14 mouse cellular contexts compared by ENCODE assay signal in the genomic region with DNA sequence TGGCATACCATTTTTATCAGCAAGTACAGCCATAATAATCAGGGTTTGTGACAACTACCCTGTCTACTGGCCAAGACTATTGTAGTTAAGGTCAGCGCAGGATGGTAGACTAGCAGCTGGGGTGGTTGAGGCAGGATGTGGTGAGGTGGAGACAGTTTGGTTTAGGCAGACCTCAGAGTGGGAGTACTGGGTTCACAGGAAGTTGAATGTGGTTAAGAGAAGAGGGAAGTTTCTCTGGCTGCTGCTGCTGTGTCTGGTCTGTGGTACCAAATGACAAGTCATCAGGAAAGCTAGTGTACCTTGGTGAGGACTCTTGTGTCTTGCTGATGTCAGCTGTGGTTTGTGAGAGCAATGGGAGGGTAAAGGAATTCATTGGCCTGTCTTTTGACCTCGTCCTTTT. TPM values are rescaled to one million over a fixed set of nuclear protein-coding genes. Genes with fewer than 3 reads are reported as not detected.
DNase-seq lines count a peak whose midpoint lies in the region; ATAC-seq and TF ChIP-seq lines count a peak whose summit lies in the region.
"Had no signal": no experiment of that assay in that cellular context is flagged by ENCODE, and none has a peak within 500 bp of the region (broad histone marks: within the 10 kb centered on the region; RNA-seq: fewer than 3 reads in every experiment).

No protein-coding gene starts in this region.

- ATAC-seq in liver, embryonic 11.5 days (replicated peaks; ENCODE audit: low FRiP score) = no peak; the same call in 1 of the 2 replicates
- ATAC-seq in CD4-positive, CD25-positive, alpha-beta regulatory T cell, adult 4 months = peak; percentile 97
- ATAC-seq in liver, embryonic 13.5 days (ENCODE audit: low read depth) = peak; percentile 14; the same call in 1 of the 2 replicates
- no peak for ATAC-seq in forebrain, embryonic 14.5 days

- no peaks in the 10 kb centered on the region for H3K36me3 ChIP-seq in liver, adult 2 months (ENCODE audit: control insufficient read depth, insufficient read depth, low read length)
- H3K36me3 ChIP-seq in liver, embryonic 11.5 days (ENCODE audit: control insufficient read depth, insufficient read depth, low read length) = peaks cover 65% of the 10 kb centered on the region
- H3K36me3 ChIP-seq in liver, embryonic 13.5 days = peaks cover 100% of the 10 kb centered on the region
- H3K36me3 ChIP-seq in forebrain, embryonic 14.5 days (ENCODE audit: control insufficient read depth, insufficient read depth, low read length) = peaks cover 91% of the 10 kb centered on the region

- DNase-seq in liver, adult 2 months (ENCODE audit: extremely low read depth, low read depth, low spot score) = peak; percentile 9
- DNase-seq in liver, embryonic 11.5 days (ENCODE audit: low spot score) = no peak
- DNase-seq in liver, embryonic 13.5 days = no peak
- DNase-seq in thymus, adult 18-20 months = peak; percentile 32 to 71
- DNase-seq in neural tube, embryonic 10.5 days (ENCODE audit: extremely low spot score, low spot score) = no peak
- DNase-seq in heart, adult 9 months (ENCODE audit: low spot score in 2 of 2) = no peak
- DNase-seq in forebrain, embryonic 14.5 days (ENCODE audit: low spot score) = no peak
- DNase-seq: adrenal gland, adult 8-10 months; cerebellum, postnatal 10 days; gastrocnemius, postnatal 14 days; heart, postnatal 4 days had no signal

- H3K4me1 ChIP-seq in liver, adult 2 months (ENCODE audit: control insufficient read depth, insufficient read depth, low read length) = no peaks in the 10 kb centered on the region
- H3K4me1 ChIP-seq in liver, embryonic 11.5 days (replicated peaks; ENCODE audit: control insufficient read depth, insufficient read depth, low read length) = no peaks in the 10 kb centered on the region
- no peaks in the 10 kb centered on the region for H3K4me1 ChIP-seq in liver, embryonic 13.5 days (replicated peaks)
- H3K4me1 ChIP-seq in forebrain, embryonic 14.5 days (ENCODE audit: control insufficient read depth, insufficient read depth, low read length) = no peaks in the 10 kb centered on the region

- no peak overlapping the region for H3K27ac ChIP-seq in liver, adult 2 months (replicated peaks; ENCODE audit: insufficient read depth, low read depth, low read length)
- H3K27ac ChIP-seq in liver, embryonic 11.5 days (ENCODE audit: low read depth, low read length) = no peak overlapping the region
- no peak overlapping the region for H3K27ac ChIP-seq in liver, embryonic 13.5 days
- no peak overlapping the region for H3K27ac ChIP-seq in forebrain, embryonic 14.5 days (ENCODE audit: low read depth, low read length)
- H3K27ac ChIP-seq: kidney, postnatal 0 days had no signal

- no peak for TF ChIP-seq CTCF in liver, adult 2 months (IDR thresholded peaks at IDR 0.05; ENCODE audit: low read depth, low read length)

- WGBS in liver, adult 2 months = 89% methylated on average over 2 of the region's 2 CpGs
- 46% methylated on average over 2 of the region's 2 CpGs for WGBS in liver, embryonic 11.5 days
- 41% methylated on average over 2 of the region's 2 CpGs for WGBS in liver, embryonic 13.5 days (ENCODE audit: insufficient replicate concordance)
- WGBS in forebrain, embryonic 14.5 days = 87% methylated on average over 2 of the region's 2 CpGs

- no peak overlapping the region for H3K9ac ChIP-seq in liver, adult 2 months (ENCODE audit: low read depth, low read length)
- H3K9ac ChIP-seq in liver, embryonic 11.5 days (ENCODE audit: low read depth, low read length) = no peak overlapping the region
- no peak overlapping the region for H3K9ac ChIP-seq in liver, embryonic 13.5 days
- H3K9ac ChIP-seq in forebrain, embryonic 14.5 days (ENCODE audit: low read length) = no peak overlapping the region

- TF ChIP-seq POLR2A in liver, adult 2 months (IDR thresholded peaks at IDR 0.05; ENCODE audit: extremely low read depth, insufficient read depth, low read length) = no peak

- H3K27me3 ChIP-seq in liver, adult 2 months (ENCODE audit: control insufficient read depth, insufficient read depth, low read length) = no peaks in the 10 kb centered on the region
- H3K27me3 ChIP-seq in liver, embryonic 11.5 days (replicated peaks; ENCODE audit: control insufficient read depth, insufficient read depth, low read length) = no peaks in the 10 kb centered on the region
- H3K27me3 ChIP-seq in liver, embryonic 13.5 days = no peaks in the 10 kb centered on the region
- H3K27me3 ChIP-seq in forebrain, embryonic 14.5 days (replicated peaks; ENCODE audit: control insufficient read depth, insufficient read depth, low read length) = no peaks in the 10 kb centered on the region

- H3K4me2 ChIP-seq in liver, embryonic 11.5 days = no peak overlapping the region
- no peak overlapping the region for H3K4me2 ChIP-seq in liver, embryonic 13.5 days
- no peak overlapping the region for H3K4me2 ChIP-seq in forebrain, embryonic 14.5 days (ENCODE audit: low read length)

- H3K9me3 ChIP-seq in liver, embryonic 11.5 days (ENCODE audit: control insufficient read depth, low read length) = no peaks in the 10 kb centered on the region
- H3K9me3 ChIP-seq in liver, embryonic 13.5 days (replicated peaks) = no peaks in the 10 kb centered on the region
- no peaks in the 10 kb centered on the region for H3K9me3 ChIP-seq in forebrain, embryonic 14.5 days (replicated peaks; ENCODE audit: control insufficient read depth, low read length)

- no peaks in the 10 kb centered on the region for H3K79me2 ChIP-seq in liver, adult 2 months (ENCODE audit: control insufficient read depth, insufficient read depth, low read length)

- no peak overlapping the region for H3K4me3 ChIP-seq in liver, adult 2 months (ENCODE audit: insufficient read depth, low read depth, low read length)
- no peak overlapping the region for H3K4me3 ChIP-seq in liver, embryonic 11.5 days (ENCODE audit: low read depth, low read length)
- no peak overlapping the region for H3K4me3 ChIP-seq in liver, embryonic 13.5 days (replicated peaks)
- no peak overlapping the region for H3K4me3 ChIP-seq in forebrain, embryonic 14.5 days (ENCODE audit: low read depth, low read length)
- H3K4me3 ChIP-seq: erythroblast, embryonic 14.5 days had no signal

RNA-seq across cellular contexts. Expression of a gene that starts 21.7 kb away (rescaled TPM):
- total RNA-seq in liver, adult 2 months (2014; rRNA removed) = 0.09 TPM in 1 of 2 replicates, not detected in the other
- 0.05 TPM in 1 of 2 replicates, not detected in the other for polyA plus RNA-seq in liver, adult 2 months (2012; rRNA removed)
- 1.3 and 2.1 TPM in 2 replicates for polyA plus RNA-seq in liver, embryonic 11.5 days (2014; fragmentation: Nextera tagmentation; extraction: Ambion mirVana)
- under 1 TPM; 0.28 to 0.34 TPM for polyA plus RNA-seq in CD4-positive, CD25-positive, alpha-beta regulatory T cell, adult 4 months (2017; shearing (Covaris generic))
- polyA plus RNA-seq in liver, embryonic 13.5 days (2015; fragmentation: Nextera tagmentation; extraction: Ambion mirVana) = 1.1 and 1.2 TPM in 2 replicates
- 0.35 and 0.36 TPM in 2 replicates for polyA plus RNA-seq in forebrain, embryonic 14.5 days (2014; fragmentation: Nextera tagmentation; extraction: Ambion mirVana)

RNA-seq across cellular contexts. Expression of a gene that starts 24.3 kb away (rescaled TPM):
- 3.1 TPM in 2 replicates for total RNA-seq in liver, adult 2 months (2014; rRNA removed)
- 1.0 and 1.5 TPM in 2 replicates for polyA plus RNA-seq in liver, adult 2 months (2012; rRNA removed)
- 2.9 and 4.0 TPM in 2 replicates for polyA plus RNA-seq in liver, embryonic 11.5 days (2014; fragmentation: Nextera tagmentation; extraction: Ambion mirVana)
- polyA plus RNA-seq in CD4-positive, CD25-positive, alpha-beta regulatory T cell, adult 4 months (2017; shearing (Covaris generic)) = 1 to 10 TPM; 3.8 to 4.3 TPM
- polyA plus RNA-seq in liver, embryonic 13.5 days (2015; fragmentation: Nextera tagmentation; extraction: Ambion mirVana) = 2.1 and 2.6 TPM in 2 replicates
- polyA plus RNA-seq in forebrain, embryonic 14.5 days (2014; fragmentation: Nextera tagmentation; extraction: Ambion mirVana) = 7.1 and 9.0 TPM in 2 replicates

RNA-seq across cellular contexts. Expression of a gene that starts 25.7 kb away (rescaled TPM):
- 1.3 and 3.2 TPM in 2 replicates for total RNA-seq in liver, adult 2 months (2014; rRNA removed)
- 1.4 and 1.6 TPM in 2 replicates for polyA plus RNA-seq in liver, adult 2 months (2012; rRNA removed)
- 171 and 177 TPM in 2 replicates for polyA plus RNA-seq in liver, embryonic 11.5 days (2014; fragmentation: Nextera tagmentation; extraction: Ambion mirVana)
- polyA plus RNA-seq in CD4-positive, CD25-positive, alpha-beta regulatory T cell, adult 4 months (2017; shearing (Covaris generic)) = 10 to 100 TPM; 25.2 to 31.1 TPM
- polyA plus RNA-seq in liver, embryonic 13.5 days (2015; fragmentation: Nextera tagmentation; extraction: Ambion mirVana) = 137 and 154 TPM in 2 replicates
- 54.9 and 62.0 TPM in 2 replicates for polyA plus RNA-seq in forebrain, embryonic 14.5 days (2014; fragmentation: Nextera tagmentation; extraction: Ambion mirVana)

Comparison
In these comparisons a context has a peak if more than half of its experiments do, and no peak if none do; other contexts are left out.
1. DNase-seq: peak in liver, adult 2 months (single experiment) and thymus, adult 18-20 months (2 of 2); none in liver, embryonic 11.5 days (single experiment), liver, embryonic 13.5 days (single experiment), neural tube, embryonic 10.5 days (single experiment), heart, adult 9 months (0 of 2) and forebrain, embryonic 14.5 days (single experiment).
2. ATAC-seq: peak in CD4-positive, CD25-positive, alpha-beta regulatory T cell, adult 4 months (single experiment) and liver, embryonic 13.5 days (single experiment); none in liver, embryonic 11.5 days (single experiment) and forebrain, embryonic 14.5 days (single experiment).